In genomic region chr3:123828790-123829189, GRCm38 (mm10) we compare ENCODE assay signal across 13 mouse cellular contexts.
DNase-seq lines count a peak whose midpoint lies in the region.
"Had no signal": no experiment of that assay in that cellular context is flagged by ENCODE, and none has a peak within 500 bp of the region (broad histone marks: within the 10 kb centered on the region; RNA-seq: fewer than 3 reads in every experiment).

No protein-coding gene starts in this region.

- peak; percentile 87 for DNase-seq in brain, adult 2 months (ENCODE audit: low read depth, low spot score)
- peak; percentile 55 for DNase-seq in cerebellum, adult 11 months
- DNase-seq in cerebellum, adult 8-10 months = peak; percentile 48
- DNase-seq in cerebellum, postnatal 14 days = peak; percentile 78 to 79
- no peak for DNase-seq in kidney, postnatal 36 days
- no peak for DNase-seq in retina, embryonic 14.5 days (ENCODE audit: low spot score)
- DNase-seq in adrenal gland, postnatal 4 days (ENCODE audit: low spot score in 2 of 2) = no peak
- DNase-seq: adrenal gland, adult 2 months; adrenal gland, postnatal 25 days; gastrocnemius, postnatal 10 days; heart, adult 2 months; heart, postnatal 14 days; kidney, adult 8-10 months had no signal

Comparison
In these comparisons a context has a peak if more than half of its experiments do, and no peak if none do; other contexts are left out.
1. DNase-seq: peak in brain, adult 2 months (single experiment), cerebellum, adult 11 months (single experiment), cerebellum, adult 8-10 months (single experiment) and cerebellum, postnatal 14 days (2 of 2); none in kidney, postnatal 36 days (0 of 2), retina, embryonic 14.5 days (single experiment) and adrenal gland, postnatal 4 days (0 of 2).